Mouse (Mus musculus) layer of hippocampus, adult 2 months (tissue): ENCODE measurements around the gene Fam19a4. TPM values are rescaled to one million over a fixed set of nuclear protein-coding genes. Genes with fewer than 3 reads are reported as not detected.
A peak's percentile ranks its signal among the peaks of the same experiment; 100 is the strongest.

ENCODE experiments used
- DNase-seq, 2 experiments: peaks; one replicate each; pipeline ENCODE4 v3.0.0; 2022; ENCODE audit warnings: low spot score in 2 of 2
- H3K27ac ChIP-seq: fragments of 200-600 bp; 2 replicates; pipeline ENCODE4 v1.8.1; 2022
- H3K4me3 ChIP-seq: fragments of 200-600 bp; 2 replicates; pipeline ENCODE4 v1.8.1; 2022; ENCODE audit warnings: mild to moderate bottlenecking
- CTCF ChIP-seq: fragments of 200-600 bp; conservative IDR thresholded peaks from 2 replicates; pipeline ENCODE4 v1.8.1; 2022; ENCODE audit warnings: antibody characterized with exemption, mild to moderate bottlenecking, moderate library complexity
- long read RNA-seq, 2 experiments: library from polyadenylated mRNA; stranded (forward); transcript quantifications; one replicate each; pipeline ENCODE4 v2.0.0; 2021; ENCODE audit warnings: borderline mapping rate in 2 of 2
- total RNA-seq, 2 experiments: library from RNA; stranded (reverse); gene quantifications; 2 replicates each; pipeline ENCODE4 v1.2.3; 2021

Fam19a4 gene
- total RNA-seq: not detected
- long read RNA-seq, experiment 1: 0 reads
- long read RNA-seq, experiment 2: 0 reads

DNA sequence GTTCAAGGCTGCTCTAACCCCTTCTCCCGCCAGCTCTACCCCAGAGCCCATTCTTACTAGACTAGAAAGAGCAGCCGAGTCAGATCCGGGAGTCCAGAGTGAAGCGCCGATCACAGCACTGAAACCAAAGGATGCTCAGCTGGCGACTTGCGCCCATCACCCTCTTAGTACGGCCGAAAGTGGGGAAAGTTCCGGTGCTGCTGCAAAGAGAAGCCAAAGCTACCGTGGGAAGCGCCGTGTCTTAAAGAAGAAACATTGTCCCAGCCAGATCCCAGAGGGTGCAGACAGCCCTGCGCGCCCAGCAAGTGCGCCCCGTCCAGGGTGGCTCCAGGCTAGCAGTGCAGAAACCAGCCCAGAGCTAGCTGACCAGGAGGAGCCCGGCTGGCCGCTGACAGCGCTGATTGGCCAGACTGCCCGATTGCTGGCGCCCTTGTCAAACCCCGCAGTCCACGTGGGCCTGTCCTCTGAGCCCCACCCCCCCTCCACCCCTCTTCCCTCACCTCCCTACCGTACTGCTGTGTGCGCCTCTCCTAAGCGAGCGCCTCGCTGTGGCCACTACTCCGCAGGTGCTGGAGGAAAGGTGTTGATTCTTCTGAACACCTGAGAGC is at the start of gene Fam19a4:
Gene Fam19a4 (minus strand): TSS at position 340 of the 608 bp plus-strand sequence.
- no peak for TF ChIP-seq CTCF
- Histone ChIP-seq H3K4me3 (peak within 1 kb of the TSS; percentile 33), H3K27ac (no peak within 1 kb of the TSS)
- no peak for DNase-seq

DNA sequence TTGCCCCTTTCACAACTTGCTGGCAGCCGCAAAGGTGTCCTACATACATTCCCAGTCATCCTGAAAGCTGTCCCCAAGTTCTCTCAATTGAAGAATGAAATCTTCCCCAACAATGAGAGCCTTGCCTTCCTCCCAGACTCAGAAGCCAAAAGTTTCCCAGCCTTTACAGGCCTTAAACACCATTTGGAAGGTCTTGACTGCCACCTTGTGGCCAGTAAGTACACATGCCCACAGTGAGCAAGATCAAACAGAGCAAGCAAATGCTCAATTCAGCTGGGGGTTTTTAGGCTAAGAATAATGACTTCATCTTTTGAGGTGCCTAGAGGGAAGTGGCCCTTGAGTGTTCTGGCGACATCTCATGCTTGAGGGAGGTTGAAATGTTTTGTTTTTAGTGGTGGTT is 46.6 kb upstream of the Fam19a4 start:
- TF ChIP-seq CTCF: peak; percentile 89
- Histone ChIP-seq H3K4me3 (no peak overlapping the region), H3K27ac (no peak overlapping the region)
- DNase-seq: peak; percentile 27 to 51

GRCm38 (mm10) chr6:97106106-97106505 is 45.9 kb upstream of the Fam19a4 start:
- peak; percentile 63 for TF ChIP-seq CTCF
- Histone ChIP-seq H3K27ac (no peak overlapping the region), H3K4me3 (no peak overlapping the region)
- no peak for DNase-seq

- TF ChIP-seq CTCF: peak; percentile 73
- no peak for DNase-seq
- H3K4me3 ChIP-seq: no peak overlapping the region
- no peak overlapping the region for H3K27ac ChIP-seq
These were observed 44.1 kb upstream of the Fam19a4 start for GRCm38 (mm10) chr6:97104264-97104852.

DNA sequence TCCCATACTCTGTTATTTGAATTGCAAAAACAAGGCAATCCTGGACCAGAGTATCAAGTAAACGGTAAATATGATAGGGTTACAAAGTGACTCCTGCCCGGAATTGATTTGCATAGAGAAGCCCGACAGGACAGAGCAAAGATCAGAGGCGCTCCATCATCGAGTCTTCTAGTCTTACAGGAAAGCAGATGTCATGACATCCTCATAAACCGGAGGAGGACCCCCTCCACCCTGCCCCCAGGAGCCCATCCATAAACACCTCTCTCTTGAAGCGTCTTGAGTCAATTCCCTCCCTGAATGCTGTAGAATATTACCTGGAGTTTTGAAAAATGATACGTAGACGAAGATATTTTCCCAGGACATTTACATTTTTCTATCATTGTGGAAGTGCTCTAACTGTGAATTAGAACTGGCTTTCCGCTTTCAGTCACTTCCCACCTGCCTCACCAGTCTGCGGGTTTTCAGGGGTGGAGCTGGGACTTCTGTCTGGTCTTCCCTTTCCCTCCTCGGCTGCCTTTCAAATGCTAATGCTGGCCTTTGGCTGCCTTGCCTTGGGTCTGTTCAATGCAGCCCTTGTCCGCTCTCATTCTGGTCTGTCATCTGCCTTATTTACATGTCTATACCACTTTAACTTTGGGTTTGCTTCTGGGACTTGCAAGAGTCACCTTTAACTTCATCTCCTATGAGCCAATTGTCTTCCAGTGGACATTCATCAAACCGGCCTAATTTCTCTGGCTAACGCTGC is 41.9 kb upstream of the Fam19a4 start:
- TF ChIP-seq CTCF: no peak
- no peak overlapping the region for H3K4me3 ChIP-seq
- DNase-seq: no peak
- no peak overlapping the region for H3K27ac ChIP-seq

- DNase-seq: no peak
- no peak overlapping the region for H3K4me3 ChIP-seq
- TF ChIP-seq CTCF: no peak
These were observed 41.2 kb upstream of the Fam19a4 start for GRCm38 (mm10) chr6:97101190-97101957.

DNA sequence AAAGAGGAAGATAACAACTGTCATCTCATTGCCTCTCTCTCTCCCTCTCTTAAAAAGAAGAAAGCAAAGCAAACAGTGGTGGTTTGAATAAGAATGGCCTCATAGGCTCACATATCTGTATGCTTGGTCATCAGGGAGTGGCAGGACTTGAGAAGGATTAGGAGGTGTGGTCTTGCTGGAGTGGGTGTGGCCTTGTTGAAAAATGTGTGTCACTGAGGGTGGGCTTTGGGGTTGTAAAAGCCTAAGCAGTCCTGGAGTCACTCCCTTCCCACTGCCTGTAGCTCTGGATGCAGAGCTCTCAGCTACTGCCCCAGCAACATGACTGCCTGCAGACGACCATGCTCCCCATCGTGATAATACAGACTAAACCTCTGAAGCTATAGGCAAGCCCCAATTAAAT is 22.1 kb upstream of the Fam19a4 start:
- Histone ChIP-seq H3K27ac (no peak overlapping the region), H3K4me3 (no peak overlapping the region)
- no peak for TF ChIP-seq CTCF
- DNase-seq: no peak

More at GRCm38 (mm10) chr6:97101190-97101957, 41.2 kb upstream of the Fam19a4 start:
- H3K27ac ChIP-seq: no peak overlapping the region

- Histone ChIP-seq H3K4me3 (no peak overlapping the region), H3K27ac (no peak overlapping the region)
- TF ChIP-seq CTCF: no peak
- no peak for DNase-seq
These were observed 19.8 kb upstream of the Fam19a4 start for GRCm38 (mm10) chr6:97080016-97080415.

DNA sequence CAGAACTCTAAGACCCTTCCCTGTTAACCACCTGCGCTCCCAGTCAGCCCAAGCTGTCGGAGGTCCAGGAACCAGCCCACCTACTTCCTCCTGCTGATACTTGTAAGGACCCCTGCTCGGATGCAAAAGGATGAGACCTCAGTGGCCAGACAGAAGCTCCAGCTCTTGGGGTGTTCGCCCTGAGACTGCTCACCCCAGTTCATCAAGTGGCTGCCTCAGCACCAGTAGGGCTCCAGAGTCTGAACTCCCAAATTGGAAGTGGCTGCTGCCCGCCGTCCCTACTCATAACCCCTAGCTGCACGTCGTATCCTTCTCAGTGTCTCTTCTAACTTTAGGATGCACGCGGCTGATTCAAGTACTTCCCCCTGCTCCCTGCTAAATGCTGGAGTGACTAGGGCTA is 614 bp downstream of the Fam19a4 start:
- TF ChIP-seq CTCF: no peak
- Histone ChIP-seq H3K27ac (no peak overlapping the region), H3K4me3 (peak overlapping the region; percentile 33)
- no peak for DNase-seq

- no peak for DNase-seq
- H3K27ac ChIP-seq: no peak overlapping the region
- TF ChIP-seq CTCF: no peak
- H3K4me3 ChIP-seq: no peak overlapping the region
These were observed 7.9 kb downstream of the Fam19a4 start for GRCm38 (mm10) chr6:97052196-97052770.

GRCm38 (mm10) chr6:97048403-97048802 is 11.8 kb downstream of the Fam19a4 start:
- H3K4me3 ChIP-seq: no peak overlapping the region
- no peak for TF ChIP-seq CTCF
- DNase-seq: no peak
- no peak overlapping the region for H3K27ac ChIP-seq

DNA sequence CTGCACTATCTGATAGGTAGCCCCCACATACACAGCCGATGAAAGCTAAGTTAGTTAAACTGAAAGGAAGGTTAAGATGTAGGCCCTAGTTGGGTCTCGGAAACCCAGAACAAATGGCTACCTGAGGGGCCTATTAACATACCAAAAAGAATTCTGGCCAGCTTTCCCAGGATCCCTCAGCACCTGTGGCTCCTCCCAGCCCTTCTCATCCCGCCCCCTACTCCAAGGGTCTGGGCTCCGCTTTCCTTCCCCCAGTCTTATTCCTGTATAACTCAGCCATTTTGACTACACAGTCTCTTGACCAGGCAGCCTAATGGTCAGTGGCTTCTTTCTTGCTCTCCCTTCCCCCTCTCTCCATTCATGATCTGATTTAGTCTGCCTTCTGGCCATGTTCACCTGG is 13.7 kb downstream of the Fam19a4 start:
- H3K27ac ChIP-seq: no peak overlapping the region
- H3K4me3 ChIP-seq: no peak overlapping the region
- DNase-seq: no peak
- no peak for TF ChIP-seq CTCF
